Mouse (Mus musculus) skeletal muscle tissue, postnatal 0 days (tissue): ENCODE results near the gene Tmem265. TPM values are rescaled to one million over a fixed set of nuclear protein-coding genes. Genes with fewer than 3 reads are reported as not detected.

Experiments
- polyA plus RNA-seq: library from polyadenylated mRNA; unstranded; fragments of >200 nt; fragmentation: Nextera tagmentation; extraction: Ambion mirVana; gene quantifications from 2 replicates; pipeline ENCODE4 v1.2.1, GENCODE M21; 2015

The Tmem265 gene
- 1.2 and 3.3 TPM in 2 replicates for polyA plus RNA-seq

GRCm38 (mm10) chr7:127561340-127561858 lies at the start of gene Tmem265:
Gene Tmem265 (plus strand): TSS chr7:127561390.

DNA sequence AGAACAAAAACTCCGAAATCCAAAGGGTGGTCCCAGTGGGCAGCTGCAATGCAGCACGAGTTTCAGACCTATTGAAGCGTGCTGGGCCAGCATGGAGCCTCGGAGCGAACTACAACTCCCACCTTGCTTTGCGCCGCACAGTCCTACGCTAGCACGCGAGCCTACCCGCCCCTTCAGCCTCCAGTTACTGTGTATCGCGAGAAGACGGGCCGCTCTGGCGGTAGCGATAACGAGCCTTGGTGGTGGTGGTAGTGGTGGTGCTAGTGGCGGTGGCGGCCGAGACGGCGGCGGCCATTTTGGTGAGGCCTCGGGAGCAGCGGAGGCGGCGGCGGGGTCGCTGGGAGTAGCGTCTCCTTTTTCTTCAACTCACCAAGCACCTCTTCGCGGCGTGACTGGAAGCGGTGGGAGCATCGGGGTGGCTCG lies 49.4 kb upstream of the Tmem265 start, which contains the start of gene Srcap:
TSS of gene Srcap (plus strand) at position 176 of the 423 bp plus-strand sequence.

GRCm38 (mm10) chr7:127519284-127519683 lies 41.9 kb upstream of the Tmem265 start, which contains the start of gene Gm42715:
Gene Gm42715 (plus strand): TSS chr7:127519584.

GRCm38 (mm10) chr7:127572895-127573471 lies 11.8 kb downstream of the Tmem265 start, which contains the start of gene Phkg2:
Gene Phkg2 (plus strand): TSS chr7:127573340.

DNA sequence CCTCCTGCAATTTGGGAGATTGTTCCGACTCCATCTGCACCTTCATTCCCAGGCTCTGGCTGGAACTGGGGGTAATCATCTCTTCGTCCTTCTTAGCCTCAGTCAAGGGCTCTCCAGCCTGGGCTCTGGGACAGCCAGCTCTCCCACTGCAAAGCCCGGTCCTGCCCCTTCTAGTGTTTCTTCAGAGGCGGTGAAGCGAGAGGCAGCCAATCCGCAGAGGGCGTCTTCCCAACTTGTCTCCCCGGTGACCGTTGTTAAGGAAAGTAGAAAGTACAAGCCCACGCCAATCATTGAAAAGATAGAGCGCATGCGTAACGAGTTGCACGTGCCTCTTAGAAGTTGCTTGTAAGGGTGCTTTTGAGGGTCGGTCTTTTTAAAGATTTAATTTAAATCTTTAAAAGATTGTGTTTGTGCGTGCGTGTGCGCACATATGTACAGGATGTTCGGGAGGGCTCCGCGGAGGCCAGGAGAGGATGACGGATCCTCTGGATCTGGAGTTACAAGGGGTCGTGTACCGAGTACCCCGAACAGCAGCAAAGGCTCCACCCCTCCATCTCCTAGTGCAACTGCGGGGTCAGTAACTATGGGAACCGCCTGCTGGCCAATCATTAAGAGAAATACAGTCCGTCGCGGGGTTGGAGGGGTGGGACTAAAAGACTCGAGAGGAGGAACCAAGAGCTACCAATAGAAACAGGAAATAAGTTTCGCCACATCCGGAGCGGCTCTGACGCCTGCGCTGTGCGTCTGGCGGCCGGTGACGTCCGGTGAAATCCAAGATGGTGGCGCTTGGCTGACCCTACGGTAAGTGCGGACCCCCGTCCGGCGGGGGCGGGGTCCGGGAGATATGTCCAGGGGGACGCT lies 27.1 kb downstream of the Tmem265 start, which contains the start of the genes Ccdc189 and Rnf40:
TSS of gene Ccdc189 (minus strand) at position 585 of the 861 bp plus-strand sequence.
TSS of gene Rnf40 (plus strand) at position 757 of the 861 bp plus-strand sequence.

DNA sequence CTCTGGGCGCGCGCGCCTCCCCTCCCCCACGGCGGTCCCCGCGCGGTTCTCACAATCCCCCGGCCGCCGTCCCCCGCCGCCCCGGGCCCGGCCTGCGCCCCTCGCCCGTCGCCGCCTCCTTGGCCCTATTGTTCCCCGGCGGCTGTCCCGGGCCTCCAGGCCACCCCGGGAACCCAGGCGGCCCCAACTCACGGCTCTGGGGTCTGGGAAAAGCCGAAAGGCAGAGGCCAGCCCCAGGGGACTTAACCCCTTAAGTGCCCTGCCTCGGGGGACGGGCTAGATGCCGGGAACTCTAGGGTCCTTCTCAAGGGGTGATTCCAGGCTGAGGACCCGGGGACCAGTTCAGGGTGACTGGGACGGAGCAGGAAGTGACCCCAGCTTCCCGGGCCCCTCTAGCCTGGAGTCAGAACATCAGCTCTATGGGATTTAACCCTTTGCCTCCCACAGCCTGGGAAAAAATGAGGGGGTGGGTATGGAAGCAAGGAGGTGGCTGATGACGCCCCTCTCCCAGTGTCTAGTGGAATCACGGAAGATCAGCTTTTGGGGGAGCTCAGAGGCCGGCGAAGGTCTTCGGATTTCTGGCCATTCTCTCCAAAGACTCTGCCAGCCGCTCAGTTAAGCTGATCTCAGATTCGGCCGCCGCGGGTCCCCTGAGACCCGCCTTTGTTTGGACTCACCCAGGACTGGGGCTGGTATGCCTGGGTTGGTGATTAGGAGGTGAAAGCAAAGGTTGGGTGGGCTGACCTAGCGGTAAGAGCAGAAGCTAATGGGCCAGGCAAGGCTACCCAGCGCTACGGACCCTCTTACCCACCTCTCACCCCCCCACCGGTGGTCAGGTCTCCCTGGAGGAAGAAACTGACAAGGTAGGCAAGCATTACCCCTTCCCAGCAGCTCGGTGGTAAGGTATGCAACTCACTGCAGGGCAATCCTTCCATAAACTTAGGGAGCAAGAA lies 54.0 kb downstream of the Tmem265 start, which contains the start of gene Zfp629:
TSS of gene Zfp629 (minus strand) at position 907 of the 953 bp plus-strand sequence.

Other genes with a start within 250 kb of the Tmem265 start
- 13.9 and 16.4 TPM in 2 replicates for gene Zfp768, start 215.8 kb upstream of the Tmem265 start, polyA plus RNA-seq
- gene Zfp747, start 185.3 kb upstream of the Tmem265 start, polyA plus RNA-seq = 3.9 and 4.4 TPM in 2 replicates
- gene 9130019O22Rik, start 174.2 kb upstream of the Tmem265 start, polyA plus RNA-seq = 3.4 and 3.8 TPM in 2 replicates
- 4.1 and 4.8 TPM in 2 replicates for gene E430018J23Rik, start 167.8 kb upstream of the Tmem265 start, polyA plus RNA-seq
- gene Zfp764, start 154.6 kb upstream of the Tmem265 start, polyA plus RNA-seq = 3.1 and 3.4 TPM in 2 replicates
- 9.9 and 13.0 TPM in 2 replicates for gene Zfp688, start 139.3 kb upstream of the Tmem265 start, polyA plus RNA-seq
- gene Zfp689, start 112.2 kb upstream of the Tmem265 start, polyA plus RNA-seq = 2.4 and 2.6 TPM in 2 replicates
- 17.3 and 23.2 TPM in 2 replicates for gene Prr14, start 101.8 kb upstream of the Tmem265 start, polyA plus RNA-seq
- 7.1 and 7.8 TPM in 2 replicates for gene Fbrs, start 82.2 kb upstream of the Tmem265 start, polyA plus RNA-seq
- 17.2 and 19.6 TPM in 2 replicates for gene Srcap, start 49.4 kb upstream of the Tmem265 start, polyA plus RNA-seq
- gene Gm42715, start 41.8 kb upstream of the Tmem265 start, polyA plus RNA-seq = 5.6 and 6.1 TPM in 2 replicates
- gene Phkg2, start 11.9 kb downstream of the Tmem265 start, polyA plus RNA-seq = 19.5 and 21.8 TPM in 2 replicates
- 7.2 and 7.5 TPM in 2 replicates for gene Ccdc189, start 27.2 kb downstream of the Tmem265 start, polyA plus RNA-seq
- gene Rnf40, start 27.4 kb downstream of the Tmem265 start, polyA plus RNA-seq = 18.0 and 21.5 TPM in 2 replicates
- 4.0 and 5.4 TPM in 2 replicates for gene Zfp629, start 54.4 kb downstream of the Tmem265 start, polyA plus RNA-seq
- 60.6 and 71.5 TPM in 2 replicates for gene Bcl7c, start 147.5 kb downstream of the Tmem265 start, polyA plus RNA-seq
- 6.8 and 6.9 TPM in 2 replicates for gene Ctf1, start 151.3 kb downstream of the Tmem265 start, polyA plus RNA-seq
- gene Ctf2, start 170.8 kb downstream of the Tmem265 start, polyA plus RNA-seq = 0.08 TPM in 1 of 2 replicates, not detected in the other
- gene Fbxl19, start 183.2 kb downstream of the Tmem265 start, polyA plus RNA-seq = 0.54 and 0.74 TPM in 2 replicates
- gene Orai3, start 208.4 kb downstream of the Tmem265 start, polyA plus RNA-seq = 12.2 and 15.0 TPM in 2 replicates
- gene Setd1a, start 215.3 kb downstream of the Tmem265 start, polyA plus RNA-seq = 10.0 and 10.7 TPM in 2 replicates
- gene Gm49388, start 224.2 kb downstream of the Tmem265 start, polyA plus RNA-seq = not detected in 2 replicates
- gene Hsd3b7, start 239.2 kb downstream of the Tmem265 start, polyA plus RNA-seq = 14.8 and 28.9 TPM in 2 replicates